Mouse (Mus musculus): ENCODE results near the gene Ptch1.

The Ptch1 gene

DNA sequence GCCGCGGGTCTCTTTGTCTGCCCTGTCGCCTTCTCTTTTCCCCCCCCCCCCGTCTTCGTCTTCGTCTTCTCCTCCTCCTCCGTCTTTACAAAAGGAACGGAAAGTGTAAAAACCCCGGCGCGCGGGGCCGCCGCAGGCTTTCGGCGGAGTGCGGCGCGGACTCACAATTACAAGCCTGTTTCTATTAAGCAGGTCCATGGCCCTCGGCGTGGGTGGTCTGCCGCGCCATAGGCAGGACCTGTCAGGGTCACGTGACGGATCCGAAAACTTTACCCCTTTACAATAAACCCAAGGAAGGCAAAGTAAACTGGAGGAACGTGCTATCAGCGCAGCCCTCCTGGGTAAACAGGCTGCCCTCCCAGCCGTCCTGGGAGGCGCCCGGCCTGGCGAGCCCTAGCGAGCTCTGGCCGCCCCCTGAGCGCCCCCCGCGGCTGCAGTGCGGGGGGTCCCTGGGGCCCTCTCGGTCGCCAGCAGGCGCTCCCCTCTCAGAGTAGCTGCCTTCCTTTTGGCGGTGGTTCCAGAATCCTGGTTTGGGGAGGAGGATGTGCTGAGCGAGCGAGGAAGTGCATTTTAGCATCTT, at the start of gene Ptch1:
Gene Ptch1, minus strand, starts transcription at position 343 of the 580 bp plus-strand sequence.
- peak; percentile 57 for DNase-seq

DNA sequence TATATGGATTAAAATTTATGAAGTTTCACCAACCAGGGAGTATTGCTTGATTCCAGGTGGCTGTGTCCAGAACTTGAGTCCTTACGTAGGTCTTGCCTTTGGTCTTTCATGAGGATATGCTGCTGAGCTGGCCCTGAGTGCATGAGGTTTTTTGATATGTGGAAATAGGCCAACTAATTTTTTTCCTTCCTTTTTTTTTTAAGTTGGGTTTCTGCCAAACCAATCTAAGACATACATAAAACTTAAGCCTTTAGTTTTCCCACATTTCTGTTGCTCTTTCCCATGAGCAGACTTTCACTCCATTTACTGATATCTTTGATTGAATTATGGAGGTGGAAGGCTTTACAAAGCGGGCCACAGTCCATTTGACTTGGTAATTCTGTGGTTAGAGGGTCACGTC, 47.9 kb upstream of the Ptch1 start:
- DNase-seq, result no peak

DNA sequence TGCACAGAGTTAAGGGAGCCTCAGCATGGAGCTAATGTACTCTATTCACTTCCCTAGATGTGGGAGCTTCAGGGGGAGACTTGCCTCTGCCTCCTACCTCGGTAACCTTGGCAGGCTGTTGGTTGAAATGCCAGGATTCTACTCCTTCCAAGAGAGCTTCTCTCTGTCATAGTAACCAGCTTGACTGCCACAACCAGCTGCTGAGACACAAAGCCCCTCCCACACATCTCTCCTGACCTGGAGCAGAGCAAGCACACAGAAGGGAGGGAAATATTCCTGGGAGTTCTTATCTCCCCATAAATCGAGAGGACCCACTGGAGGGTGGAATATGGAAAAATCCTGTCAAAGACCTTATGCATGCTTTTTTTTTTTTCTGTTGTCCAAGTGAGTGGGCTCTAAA, 39.8 kb upstream of the Ptch1 start:
- no peak for DNase-seq

DNA sequence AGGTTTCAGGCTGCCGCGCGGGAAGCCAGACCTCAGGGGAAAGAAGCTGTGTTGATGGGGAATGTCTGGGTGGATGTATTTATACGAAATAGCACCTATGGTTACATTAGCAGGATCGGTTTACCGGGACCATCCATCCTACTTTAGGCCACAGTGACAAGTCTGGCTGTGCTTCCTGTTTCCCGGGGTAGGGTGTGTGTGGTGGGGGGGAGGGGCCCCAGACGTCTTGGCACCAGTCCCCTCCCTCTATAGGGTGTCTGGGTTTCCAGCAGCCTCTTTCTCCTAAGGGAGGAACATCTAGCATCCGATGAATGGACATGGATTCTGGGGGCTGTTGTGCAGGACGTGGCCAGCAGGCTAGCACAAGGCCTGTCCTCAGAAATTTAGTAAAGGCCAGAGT, 36.3 kb upstream of the Ptch1 start:
- no peak for DNase-seq

DNA sequence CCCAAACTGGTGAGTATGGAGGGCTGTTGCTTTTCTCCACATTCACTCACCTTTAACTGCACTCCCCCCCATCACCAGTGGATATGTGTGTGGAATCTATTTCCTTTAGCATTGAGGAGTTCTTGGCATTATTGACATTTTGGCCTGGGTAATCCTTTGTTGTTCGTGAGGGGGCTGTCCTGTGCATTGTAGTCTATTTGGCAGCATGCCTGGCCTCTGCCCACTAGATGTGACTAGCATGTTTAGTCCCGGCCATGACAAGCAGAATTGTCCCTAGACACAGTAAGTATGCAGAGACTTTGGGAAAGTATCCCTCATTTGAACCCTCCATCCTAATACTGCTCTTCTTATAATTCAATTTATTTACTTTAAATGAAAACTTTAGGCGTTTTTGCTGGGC, 24.2 kb upstream of the Ptch1 start:
- no peak for DNase-seq

DNA sequence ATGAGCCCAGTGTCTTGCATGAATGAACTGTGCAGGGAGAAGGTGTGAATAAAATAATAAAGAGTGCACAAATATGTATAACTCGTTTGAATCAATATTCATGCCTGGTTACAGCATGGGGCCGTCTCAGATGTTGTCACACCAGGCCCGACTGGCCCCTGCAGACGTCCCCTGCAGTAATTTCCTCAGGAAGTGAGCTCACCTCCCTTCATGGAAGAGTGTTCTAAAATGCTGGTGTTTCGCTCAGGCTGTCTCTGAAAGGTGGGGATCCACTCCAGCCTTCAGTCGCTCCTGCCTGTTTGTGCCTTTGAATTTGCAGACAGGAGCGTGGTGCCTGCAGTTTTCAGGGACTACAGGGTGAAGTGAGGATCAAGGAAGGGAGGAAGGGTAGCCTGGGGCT, 22.5 kb upstream of the Ptch1 start:
- no peak for DNase-seq

DNA sequence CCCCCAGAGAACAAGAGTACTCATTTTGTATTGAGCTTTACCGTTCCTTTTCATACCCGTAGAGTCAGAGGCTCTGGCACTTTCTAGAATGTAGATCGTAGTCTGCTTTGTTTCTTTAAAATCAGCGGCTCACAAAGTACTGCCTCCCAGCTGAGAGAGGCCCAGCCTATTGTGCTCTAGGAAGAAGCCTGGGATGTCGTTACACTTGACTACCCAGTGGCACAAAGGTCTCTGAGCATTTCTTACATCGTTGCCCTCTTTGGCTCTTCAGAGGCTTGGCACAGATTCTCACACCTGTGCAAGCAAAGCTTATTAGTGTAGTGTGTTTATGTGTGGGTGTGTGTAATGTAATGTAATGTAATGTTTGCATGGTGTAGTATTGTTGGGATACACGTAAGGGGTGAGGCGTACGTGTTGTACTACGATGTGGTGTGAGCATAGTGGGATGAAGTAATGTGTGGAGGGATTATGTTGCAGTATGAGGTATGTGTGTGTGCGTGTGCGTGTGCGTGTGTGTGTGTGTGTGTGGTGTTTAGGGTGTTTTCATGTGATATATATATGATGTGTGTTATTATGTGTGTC, 20.2 kb upstream of the Ptch1 start:
- no peak for DNase-seq

DNA sequence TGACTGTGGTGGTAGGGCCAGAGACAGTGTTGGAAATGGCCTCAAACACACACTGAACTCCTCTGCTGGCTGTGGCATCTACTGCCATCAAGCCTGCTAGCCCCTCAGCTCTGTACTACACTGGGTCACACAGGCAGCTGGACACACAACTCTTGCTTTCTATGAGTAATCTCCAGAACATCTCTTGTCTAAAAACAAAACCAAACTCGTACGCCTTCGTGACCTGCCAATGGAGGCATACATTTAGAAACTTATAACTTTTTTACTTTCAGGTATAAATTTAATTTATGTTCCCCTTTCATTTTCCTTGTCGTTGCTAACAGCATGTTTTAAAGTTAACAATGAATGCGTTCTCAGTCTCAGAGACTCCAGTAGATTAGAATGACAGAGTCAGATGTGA, 19.4 kb upstream of the Ptch1 start:
- DNase-seq, result no peak

DNA sequence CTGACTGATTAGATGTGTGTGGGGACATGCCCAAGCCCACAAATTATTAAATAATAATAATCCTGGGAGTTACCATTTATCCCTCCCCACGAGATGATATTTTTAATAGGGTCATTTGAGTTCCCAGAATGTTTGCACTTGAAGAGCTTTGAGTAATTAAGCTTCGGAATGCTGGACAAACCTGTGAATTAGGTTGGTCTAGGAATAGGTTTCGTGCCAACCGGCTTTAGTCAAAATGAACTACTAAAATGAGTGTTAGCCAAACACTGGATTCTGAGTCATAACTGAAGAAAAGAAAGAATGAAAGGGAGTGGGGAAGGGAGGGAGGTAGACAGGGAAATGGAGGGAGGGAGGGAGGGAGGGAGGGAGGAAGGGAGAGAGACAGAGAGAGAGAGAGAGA, 1.2 kb upstream of the Ptch1 start:
- no peak for DNase-seq

DNA sequence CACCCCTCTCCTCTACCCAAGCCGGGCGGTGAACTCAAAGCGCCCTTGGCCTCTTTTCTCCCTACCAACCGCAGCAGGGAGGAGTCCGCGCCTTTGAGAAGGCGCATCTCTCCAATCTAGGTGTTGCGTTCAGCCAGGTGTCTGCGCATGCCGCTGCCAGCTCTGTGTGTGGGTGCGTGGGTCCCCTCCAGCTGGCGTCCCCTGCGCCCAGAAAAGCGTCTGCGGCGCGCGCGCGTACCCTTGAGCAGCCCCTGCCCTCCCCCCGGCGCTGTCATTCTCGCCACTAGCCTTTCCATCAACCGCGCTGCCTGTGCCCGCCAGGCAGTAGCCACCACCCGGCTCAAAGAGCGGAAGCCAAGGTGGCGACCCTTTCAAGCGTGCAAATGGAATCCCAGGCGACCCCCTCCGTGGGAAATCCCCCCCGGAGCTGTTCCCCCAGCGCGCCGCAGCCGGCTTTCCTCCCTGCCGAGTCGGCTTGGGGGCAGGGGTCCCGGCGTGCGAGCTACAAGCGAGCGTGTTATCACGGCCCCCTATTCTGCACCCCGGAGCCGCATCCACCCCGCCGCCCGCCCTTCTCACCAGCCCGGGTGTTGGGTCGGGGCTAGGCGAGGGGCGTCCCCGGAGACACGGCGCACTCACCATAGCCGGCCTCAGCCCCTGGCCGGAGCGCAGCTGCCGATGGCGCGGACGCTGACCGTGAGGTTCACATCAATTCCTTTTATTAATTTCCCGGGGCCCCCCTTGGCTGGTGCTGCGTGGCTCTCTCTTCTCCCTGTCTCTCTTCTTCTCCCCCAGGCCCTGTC, 744 bp downstream of the Ptch1 start:
- DNase-seq, result peak; percentile 57

DNA sequence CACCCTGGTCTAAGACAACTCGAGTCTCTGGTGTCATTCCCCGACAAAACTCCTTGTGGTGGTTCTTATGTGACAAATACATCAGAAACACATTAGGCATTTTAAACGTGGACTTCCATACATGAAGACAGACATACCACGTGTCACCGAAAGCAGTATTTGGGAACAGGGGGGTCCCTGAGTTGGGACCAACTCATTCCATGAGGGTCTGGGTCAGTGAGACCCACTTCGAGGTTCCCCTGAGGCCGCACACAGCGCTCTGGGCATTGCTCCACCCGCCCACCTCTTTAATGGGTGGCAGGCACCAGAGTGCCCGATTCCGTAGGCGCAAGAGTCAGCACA, 1.3 kb downstream of the Ptch1 start:
- DNase-seq, result peak; percentile 54

DNA sequence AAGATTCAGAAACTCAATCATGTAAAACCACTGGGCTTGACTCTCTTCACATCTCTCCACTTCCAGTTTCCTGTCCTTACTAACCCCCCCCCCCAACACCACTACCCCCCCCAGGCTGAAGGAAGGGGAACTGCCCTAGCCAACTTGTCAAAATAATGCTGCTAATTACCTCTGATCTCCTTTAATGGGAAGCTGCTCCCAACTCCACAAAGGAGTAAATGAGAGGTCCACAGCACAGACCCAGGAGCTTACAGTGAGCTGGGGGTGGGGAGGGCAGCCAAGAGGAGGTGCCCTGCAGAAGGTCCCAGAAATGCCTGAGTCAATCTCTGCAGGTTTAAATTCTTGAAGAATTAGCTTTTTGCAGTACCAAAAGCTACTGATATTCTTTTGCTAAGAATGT, 2.9 kb downstream of the Ptch1 start:
- no peak for DNase-seq

DNA sequence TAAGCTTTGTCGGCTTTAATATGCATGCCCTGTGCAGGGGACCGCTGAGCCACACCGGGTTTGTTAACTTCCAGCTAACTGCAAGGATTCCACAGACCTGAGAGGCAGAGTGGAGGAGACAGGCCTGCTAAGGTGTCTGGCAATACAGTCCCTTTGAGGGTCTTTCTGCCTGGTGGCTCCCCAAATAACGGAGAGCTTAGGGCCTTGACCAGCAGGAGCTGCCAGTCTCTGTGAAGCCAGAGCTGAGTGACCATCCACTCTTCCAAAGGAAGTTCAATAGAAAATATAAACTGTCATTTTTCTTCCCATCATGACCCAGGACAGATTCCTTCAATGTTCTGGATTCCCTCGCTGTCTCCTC, 4.0 kb downstream of the Ptch1 start:
- DNase-seq, result no peak

DNA sequence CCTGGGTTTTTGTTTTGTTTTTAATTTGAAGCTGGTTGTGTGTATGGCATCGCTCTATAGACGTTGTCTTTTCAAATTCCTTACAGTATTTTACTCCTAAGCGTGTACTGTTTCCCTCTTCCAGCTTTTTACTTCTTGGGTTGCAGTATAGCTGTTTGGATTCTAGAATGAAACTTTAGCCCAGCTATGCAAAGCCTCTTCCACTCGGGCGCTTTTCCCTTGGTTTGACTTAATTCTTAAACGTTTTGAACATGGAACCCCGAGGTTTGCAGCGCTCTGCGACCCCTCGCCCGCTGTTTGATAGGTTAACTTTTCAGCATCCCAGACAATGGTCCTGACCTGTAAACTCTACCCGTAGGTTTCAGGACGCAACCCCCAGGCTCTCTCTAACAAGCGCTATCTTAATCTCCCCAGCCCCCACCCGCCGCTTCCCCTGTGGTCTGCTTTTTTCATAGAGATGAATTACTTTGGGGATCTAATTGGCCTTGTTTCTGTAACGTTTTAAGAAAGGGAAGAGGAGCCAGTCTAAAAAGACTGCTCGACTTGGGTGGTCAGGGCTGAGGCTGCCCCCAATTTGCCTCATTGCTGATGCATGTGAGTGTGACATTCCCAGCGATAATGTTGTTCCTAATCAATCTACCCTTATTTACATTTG, 4.5 kb downstream of the Ptch1 start:
- DNase-seq, result no peak

DNA sequence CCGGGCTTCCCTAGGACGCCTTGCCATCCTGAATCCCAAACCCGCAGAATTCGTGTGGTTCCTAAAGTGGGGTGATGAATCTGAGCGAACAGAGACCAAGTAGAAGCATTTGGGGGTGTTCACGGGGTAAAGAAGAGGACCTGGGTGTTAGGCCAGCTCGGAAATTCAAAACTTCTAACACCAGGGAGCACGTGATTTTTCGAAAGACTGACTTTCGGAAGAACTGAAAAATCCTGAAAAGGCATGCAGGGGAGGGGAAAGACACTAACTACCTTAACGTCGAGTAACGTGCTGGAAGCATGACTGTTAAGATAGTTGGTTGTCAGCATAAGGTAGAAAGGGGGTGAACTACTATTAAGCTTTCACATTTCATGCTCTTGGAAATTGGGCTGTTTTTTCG, 5.1 kb downstream of the Ptch1 start:
- no peak for DNase-seq

DNA sequence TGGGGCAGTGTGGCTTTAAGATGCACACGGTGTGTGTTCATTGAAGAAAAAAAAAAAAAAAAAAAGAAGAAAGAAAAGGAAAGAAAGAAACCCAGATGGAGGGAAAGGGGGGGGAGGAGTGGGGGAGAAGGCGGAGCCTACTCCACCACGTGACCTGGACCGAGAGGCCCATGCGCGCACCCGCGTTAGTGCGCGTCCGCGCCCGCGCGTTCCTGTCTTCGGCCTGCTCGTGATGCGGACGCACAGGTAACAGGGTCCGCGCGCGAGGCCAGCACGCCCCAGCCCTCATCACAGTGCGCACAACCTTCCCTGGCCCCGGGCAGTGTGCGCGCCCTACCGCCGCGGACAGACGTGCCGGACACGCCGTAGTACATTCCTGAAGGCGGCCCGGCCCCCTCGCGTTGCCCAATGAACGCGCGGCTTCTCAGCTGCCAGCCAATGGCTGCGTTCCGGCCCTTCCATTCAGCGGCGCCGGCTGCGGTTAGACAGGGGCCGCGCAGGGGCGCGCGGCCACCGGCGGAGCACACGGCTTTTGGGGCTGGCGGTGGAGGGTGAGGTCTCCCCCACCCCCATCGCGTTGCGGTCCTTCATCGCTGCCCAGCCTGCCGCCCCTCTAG, 5.6 kb downstream of the Ptch1 start:
- peak; percentile 98 for DNase-seq

DNA sequence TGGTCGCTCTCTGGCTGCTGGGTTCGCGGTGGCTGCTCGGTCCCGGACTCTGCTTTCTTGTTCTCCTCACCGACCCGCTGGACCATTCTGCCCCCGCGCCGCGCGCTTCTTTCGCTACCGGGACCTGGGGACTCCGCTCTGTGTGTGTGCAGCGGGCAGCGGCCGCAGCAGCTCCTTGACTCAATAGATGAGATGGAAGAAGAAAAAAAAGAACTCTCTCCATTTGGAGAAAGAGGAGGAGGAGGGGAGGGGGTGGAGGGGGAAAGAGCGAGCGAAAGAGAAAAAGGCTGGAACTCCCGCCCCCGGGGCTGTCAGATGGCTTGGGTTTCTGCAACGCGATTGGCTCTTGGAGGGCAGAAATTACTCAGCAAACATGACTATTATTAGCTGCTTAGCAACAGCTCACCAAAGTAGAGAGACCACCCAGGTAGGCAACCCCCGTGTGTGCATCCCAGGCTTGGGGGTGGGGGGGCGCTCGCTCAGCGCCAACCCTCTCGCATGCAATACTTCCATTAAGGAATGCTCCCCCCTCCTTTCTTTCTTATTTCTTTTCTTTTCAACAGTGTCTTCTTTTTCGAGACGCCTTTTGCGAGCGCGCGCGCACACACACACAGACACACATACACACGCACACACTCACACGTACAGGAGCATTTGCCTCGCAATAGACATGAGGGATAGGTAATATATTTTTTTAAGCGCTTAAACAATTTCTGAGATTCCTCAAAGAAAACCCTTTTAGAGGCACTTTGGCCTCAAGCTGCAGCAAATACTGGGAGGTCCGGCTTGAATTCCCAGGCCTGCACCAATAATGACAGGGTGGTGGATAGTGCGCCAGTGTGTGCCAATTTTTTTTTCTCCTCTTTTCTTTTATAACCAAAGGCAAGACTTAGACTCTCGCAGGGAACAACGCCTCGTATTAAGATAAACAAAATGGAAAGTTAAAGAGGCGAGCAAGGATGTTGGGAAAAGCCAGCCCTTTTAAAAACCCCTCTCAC, 7.1 kb downstream of the Ptch1 start:
- DNase-seq, result peak; percentile 91

DNA sequence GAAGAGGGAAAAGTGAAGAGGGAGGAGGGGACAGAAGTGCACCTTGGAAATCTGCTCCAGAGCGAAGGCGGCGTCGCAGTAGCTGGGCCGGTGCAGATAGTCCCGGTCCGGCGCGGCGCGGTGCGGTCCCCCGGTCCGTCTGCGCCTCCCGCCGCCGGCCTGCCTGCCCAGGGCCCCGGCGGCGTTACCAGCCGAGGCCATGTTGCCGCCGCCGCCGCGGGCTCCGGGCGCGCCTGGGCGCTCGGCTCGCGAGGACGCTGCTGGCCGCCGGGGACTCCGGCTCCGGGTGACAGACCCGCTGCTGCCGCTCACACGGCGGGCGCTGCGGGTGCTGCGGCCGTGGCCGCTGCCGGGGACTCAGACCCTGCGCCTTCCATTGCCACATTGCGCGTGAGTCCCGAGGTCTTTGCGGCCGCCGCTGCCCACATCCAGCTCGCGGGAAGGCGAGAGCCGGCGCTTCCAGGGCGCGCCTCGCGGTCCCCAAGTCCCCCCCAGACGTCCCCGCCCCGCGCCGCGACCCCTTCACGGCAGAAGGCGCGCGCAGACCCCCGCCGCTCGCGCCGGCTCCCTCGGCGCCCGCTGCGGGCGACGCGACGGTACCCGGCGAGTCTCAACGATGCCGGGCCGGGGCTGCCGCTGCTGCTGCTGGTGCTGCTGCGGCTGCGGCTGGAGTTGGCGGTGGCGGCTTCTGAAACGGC, 7.9 kb downstream of the Ptch1 start:
- peak; percentile 67 for DNase-seq

DNA sequence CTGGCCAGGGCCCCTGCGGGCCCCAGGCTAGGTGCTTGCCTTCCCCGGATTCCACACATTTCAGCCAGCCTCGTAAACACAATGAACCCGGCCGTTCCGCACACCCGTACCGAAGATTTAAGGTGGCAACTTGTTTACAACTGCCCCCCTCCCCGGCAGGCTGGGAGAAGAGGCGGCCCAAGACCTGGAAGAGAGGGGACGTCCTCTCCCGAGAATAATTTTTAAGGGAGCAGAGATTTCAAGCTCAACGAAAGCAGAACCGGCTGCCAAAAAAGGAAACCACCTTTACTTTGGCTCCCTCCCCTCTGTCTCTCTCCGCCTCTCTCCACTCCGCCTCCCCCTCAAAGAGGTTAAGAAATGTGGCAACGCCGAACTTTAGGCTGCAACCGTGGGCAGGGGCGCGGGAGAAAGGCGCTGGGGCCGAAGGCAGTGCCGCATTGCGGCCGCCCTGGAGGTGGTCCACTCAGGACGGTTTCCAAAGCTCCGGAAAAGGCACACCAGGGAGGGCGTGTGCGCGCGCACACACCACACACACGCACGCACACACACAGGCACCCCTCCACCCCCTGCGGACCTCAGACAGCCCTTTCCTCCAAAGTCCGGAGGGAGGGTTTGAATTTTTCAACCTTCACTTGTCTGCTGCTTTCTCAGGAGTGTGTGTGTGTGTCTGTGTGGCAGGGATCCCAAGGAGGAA, 8.6 kb downstream of the Ptch1 start:
- peak; percentile 81 for DNase-seq

DNA sequence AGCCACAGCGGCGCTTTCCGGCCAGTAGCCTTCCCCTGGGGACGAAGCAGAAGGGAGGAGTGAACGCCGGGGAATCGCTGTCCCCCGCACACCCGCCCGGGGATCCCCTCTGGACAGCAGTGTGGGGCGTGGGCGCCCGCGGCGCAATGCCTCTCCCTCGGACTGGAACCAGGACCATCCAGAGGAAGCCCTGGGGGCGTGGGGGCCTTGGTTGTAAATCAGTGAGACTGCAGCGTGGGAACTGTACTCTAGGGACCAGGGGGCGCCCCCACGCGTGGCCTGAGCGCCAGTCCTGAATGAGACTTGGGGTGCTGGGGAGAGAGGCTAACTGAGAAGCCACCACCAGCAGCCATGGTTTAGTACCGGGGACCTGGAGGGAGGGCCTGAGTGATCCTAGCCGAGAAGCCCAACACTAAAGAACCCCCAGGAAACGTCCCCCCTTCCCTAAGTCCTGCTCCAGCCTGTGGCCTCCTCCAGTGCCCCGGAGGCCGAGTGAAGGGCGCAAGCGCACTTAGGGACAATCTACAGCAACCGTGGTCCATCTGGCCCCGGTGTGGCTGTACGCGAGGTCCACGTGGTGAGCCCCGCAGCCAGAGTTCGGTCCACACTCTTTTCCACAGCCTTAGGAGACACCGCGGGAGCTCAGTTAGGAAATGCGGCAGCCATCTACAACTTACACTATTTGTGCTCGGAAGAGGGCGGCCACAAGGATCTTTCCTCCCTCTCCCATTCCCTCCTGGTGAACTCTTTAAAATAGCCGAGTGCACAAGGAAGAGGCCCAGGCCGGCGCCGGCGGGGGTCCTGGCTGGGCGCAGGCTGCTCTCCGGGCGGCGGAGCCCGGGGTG, 9.4 kb downstream of the Ptch1 start:
- DNase-seq, result peak; percentile 77
